Mouse (Mus musculus) thymus, postnatal 14 days (tissue): ENCODE measurements at regions not wholly inside any gene's neighbourhood (a gene's known extent, or its start where the extent isn't known, plus 50 kb on each side); places are given as distances from the start of the nearest gene placed in this dataset.

ENCODE experiments used
- DNase-seq: peaks from one replicate; pipeline ENCODE4 v3.0.0; 2021

DNA sequence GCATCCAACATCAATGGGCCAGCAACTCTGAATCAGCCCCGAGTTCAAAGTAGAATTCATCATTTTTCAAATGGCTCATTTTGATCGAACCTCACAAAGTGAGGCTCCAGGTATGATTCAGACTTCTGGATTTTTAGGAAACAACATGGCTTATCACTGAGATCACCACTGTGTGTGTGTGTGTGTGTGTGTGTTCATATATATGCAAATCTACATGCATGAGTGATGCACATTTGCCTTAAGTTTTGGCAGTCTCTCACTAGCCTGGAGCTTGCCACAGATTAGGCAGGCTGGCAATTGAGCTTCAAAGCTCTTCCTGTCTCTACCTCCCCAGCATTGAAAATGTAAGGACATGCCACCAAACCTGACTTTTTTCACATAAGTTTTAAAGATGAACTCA is 195.1 kb upstream of the Mindy3 start:
- DNase-seq, result no peak

DNA sequence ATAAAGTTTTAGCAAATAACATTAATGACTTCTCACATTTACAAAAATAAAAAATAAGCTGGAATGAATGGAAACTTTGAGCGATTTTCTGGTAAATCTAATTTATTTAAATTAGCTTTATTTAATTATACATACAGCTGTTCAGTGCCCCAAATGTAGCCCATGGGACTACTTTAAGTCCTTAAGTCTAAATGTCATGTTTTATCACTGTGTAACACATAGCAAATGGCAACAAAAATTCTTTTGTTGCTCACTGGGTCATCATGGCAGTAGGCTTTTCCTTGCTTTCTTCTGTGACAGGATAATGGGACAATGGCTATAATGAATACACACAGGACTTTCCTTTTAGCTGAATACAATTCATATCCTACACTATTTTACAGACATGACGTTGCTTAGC is 194.6 kb upstream of the Mindy3 start:
- no peak for DNase-seq

DNA sequence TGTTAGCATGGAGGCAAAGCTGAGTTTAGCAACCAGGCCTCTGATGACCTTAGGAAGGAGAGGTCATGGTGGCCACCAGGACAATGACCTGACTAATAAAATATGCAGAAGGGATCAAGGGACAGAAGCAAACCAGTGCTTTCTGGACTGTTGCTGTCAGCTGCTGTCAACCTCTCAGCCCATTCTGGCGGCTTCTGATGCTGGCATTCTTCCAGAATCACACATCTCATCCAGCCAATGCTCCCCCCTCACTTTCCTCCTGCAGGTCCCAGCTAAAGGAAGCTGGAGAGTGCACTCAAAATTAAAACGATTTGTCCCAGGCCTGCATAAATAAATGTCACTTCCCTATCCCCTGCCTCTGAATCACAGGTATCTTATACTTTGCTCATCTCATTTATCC is 163.3 kb upstream of the Mindy3 start:
- no peak for DNase-seq

DNA sequence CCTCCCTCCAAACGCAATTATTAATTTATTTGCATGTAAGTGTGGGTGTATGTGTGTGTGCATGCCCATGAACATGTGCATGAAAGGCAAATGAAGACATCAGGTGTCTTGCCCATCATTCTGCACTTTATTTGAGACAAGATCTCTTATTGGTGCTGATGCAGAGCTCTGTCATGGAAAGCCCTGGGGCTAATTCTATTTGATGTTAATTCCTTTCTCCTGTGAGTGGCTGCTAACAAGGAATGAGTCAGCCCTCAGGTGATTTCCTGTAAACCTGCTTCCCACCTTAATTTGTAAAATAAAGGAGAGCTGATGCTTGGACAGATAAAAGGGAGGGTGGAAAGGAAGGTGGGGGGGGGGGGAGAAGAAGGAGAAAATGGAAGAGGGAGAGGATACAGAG is 138.5 kb upstream of the Mindy3 start:
- DNase-seq, result no peak

DNA sequence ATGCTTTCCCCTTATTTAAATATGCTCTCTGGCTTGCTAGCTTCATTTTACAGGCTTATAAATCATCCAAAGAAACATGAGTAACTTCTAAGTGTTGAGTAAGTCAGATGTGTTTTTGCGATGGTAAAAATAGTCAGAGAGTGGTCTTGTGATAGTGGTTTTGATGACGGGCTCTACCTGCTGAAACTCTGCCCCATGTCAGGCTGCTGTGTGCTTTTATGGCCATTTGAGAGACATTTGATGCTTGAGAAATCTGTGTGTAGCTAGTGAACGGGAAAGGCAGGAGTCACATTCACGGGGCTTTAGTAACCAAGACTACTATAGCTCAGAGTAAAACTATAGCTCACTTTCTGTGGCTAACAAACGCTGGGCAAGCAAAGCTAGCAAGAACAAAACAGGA is 103.1 kb upstream of the Mindy3 start:
- no peak for DNase-seq

DNA sequence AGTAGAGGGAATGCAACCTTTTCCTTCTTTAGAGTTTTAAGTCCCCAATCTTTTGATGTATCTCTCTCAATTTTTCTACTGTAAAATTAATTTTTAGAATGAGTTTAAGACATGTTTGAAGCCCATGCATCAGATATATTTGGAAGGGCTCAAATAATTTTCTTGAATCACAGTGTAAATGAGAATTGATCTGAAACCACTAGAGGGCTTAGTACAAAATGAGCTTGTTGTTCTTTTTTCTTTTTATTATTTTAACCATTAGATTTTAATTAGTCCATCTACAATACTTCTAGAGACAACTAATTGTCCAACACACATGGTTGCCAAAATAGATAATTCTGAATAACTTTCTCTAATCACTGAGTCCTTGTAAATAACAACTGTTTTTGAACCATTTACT is 102.5 kb upstream of the Mindy3 start:
- DNase-seq, result no peak

DNA sequence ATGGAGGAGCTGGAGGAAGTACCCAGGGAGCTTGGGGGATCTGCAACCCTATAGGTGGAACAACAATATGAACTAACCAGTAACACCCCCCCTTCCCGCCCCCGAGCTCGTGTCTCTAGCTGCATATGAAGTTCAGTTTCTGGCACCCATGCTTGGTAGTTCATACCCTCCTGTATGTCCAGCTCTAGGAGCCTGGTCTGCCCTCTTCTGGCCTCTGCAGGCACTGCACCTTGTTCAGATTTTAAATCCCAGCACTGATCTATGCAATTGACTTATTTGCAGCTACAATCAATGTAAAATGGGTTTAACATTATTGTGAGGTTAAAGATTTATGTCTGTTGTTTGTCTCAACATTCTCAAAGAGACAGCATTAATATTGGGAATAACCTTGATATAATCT is 73.1 kb upstream of the Mindy3 start:
- DNase-seq, result peak; percentile 53

DNA sequence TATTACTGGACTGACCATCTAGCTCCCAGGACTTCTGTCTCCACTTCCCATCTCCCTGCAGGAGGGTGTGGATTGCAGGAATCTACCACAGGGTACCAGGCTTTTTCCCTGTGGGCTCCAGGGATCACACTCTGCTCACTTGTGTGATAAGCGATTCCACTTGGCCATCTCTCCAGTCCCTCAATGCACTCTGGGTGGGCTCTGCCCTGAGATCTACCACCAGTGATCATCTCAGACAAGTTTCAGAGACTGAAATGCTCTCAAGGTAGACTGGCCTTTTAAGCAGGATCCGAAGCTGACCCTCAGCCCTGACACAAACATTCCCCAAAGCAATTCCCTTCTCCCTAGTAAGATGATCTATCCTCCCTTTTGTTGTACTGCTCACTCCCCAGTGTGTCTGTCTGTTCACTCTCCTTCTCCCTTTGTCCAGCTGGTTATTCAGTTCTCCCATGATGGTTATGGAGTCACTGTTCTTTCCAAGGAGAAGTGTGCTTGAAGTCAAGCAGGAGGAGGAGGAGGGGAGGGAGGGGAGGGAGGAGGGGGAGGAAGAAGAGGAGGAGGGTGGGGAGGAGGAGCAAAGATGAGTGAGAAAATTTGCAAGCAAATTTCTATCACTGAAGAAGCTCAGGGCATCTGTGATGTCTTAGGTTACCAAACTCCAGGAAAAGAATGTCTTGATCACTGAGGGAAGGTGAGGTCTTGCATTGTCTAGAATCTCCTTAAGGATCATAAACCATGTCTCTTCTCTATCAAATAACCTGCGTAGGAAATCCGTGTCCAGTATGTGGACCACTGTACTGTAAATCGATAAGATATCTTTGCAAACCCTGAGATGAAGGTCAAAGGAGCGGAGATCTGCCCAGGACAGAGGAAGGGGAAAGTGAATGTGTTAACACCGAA is 50.4 kb upstream of the Mindy3 start:
- no peak for DNase-seq
